Mouse (Mus musculus): ENCODE data around the gene Atp1b3. TPM values are rescaled to one million over a fixed set of nuclear protein-coding genes. Genes with fewer than 3 reads are reported as not detected.
"Not testable (repeated sequence)": the region's sequence is repeated elsewhere in the genome, so short reads cannot be mapped to it uniquely, and the experiment has no call there.

Gene Atp1b3
- total RNA-seq, 4 experiments from 2014 or later = 95.9 to 111 (median 103) TPM

DNA sequence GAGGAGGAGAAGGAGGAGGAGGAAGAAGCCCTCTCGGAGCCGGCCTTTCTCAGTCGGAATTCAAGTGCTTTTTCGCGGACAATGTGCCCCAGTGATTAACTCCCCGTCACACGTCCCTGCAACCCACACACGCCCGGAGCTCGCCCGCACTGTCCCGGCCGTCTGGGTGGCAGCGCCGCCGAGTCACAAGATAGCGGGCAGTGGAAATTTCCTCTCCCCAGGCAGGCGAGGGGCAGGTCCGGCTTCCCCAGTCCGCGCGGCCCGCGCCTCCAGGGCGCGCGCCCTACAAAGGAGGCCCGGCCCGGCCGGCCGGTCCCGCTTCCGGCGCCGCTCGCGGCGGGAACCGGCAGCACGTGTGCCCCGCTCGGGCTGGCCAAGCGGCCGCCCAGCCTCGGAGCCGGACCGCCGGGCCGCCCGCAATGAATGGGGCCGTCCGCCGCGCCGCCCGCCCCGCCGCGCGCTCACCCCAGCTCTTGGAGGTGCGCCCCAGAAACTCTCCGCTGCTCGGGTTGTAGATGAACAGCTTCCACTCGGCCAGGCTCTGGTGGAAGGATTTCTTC lies 581 bp downstream of the Atp1b3 start:
- peak; percentile 30 to 52 for DNase-seq (ENCODE audit: low spot score in 2 of 2)

- no peak for DNase-seq (ENCODE audit: low spot score in 2 of 2)
These were observed 4.2 kb downstream of the Atp1b3 start for GRCm38 (mm10) chr9:96360056-96360455.

- DNase-seq (ENCODE audit: low spot score in 2 of 2) = no peak
These were observed 10.4 kb downstream of the Atp1b3 start for GRCm38 (mm10) chr9:96353799-96354198.

GRCm38 (mm10) chr9:96353121-96353769 lies 11.0 kb downstream of the Atp1b3 start:
- DNase-seq (ENCODE audit: low spot score in 2 of 2) = no peak

DNA sequence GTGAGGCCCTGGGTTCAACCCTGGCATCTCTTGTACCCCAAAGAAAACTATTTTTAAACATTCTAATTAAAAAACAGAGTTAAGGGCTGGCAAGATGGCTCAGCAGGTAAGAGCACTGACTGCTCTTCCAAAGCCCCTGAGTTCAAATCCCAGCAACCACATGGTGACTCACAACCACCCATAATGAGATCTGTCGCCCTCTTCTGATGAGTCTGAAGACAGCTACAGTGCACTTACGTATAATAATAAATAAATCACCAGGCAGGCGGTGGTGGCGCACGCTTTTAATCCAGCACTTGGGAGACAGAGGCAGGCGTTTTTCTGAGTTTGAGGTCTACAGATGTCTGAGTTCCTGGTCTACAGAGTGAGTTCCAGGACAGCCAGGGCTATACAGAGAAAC lies 12.5 kb downstream of the Atp1b3 start:
- DNase-seq (ENCODE audit: low spot score in 2 of 2) = not testable (repeated sequence)

- DNase-seq (ENCODE audit: low spot score in 2 of 2) = no peak
These were observed 13.8 kb downstream of the Atp1b3 start for GRCm38 (mm10) chr9:96350476-96350875.

- DNase-seq (ENCODE audit: low spot score in 2 of 2) = peak in 1 of 2 experiments; percentile 55
These were observed 14.2 kb downstream of the Atp1b3 start for GRCm38 (mm10) chr9:96350010-96350409.

DNA sequence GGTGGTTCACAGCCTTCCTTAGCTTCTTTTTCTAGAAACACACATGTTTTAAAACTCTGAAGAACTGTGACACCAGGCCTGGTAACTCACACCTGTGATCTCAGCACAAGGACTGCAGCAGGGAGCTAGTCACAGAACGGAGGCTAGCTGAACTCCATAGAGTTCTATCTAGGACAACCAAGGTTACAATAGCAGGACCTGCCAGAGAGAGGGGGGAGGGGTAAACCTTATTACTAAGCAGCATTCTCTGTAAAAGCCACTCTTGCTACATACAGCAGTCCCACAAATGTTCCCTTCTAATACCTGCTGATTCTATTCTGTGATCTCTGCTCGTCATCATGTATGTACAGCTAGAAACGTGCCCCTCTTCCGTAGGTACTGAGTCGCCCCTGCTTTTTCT lies 15.4 kb downstream of the Atp1b3 start:
- no peak for DNase-seq (ENCODE audit: low spot score in 2 of 2)

- no peak for DNase-seq (ENCODE audit: low spot score in 2 of 2)
These were observed 18.5 kb downstream of the Atp1b3 start for GRCm38 (mm10) chr9:96345750-96346149.

DNA sequence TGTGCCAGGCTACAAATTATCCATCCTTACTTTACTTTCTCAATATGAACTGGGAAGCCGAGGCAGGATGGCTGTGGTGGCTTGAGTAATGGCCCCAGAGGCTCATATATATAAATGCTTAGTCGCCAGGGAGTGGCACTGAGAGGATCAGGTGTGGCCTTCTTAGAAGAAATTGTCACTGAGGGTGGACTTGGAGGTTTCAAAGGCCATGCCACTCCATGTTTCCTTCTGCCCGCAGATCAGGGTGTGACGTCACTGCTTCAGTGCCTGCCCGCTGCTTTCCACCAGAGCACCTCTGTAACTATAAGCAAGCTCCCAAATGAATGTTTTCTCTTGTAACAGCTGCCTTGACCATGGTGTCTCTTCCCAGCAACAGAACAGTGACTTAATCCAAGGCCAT lies 33.1 kb downstream of the Atp1b3 start:
- DNase-seq (ENCODE audit: low spot score in 2 of 2) = no peak

DNA sequence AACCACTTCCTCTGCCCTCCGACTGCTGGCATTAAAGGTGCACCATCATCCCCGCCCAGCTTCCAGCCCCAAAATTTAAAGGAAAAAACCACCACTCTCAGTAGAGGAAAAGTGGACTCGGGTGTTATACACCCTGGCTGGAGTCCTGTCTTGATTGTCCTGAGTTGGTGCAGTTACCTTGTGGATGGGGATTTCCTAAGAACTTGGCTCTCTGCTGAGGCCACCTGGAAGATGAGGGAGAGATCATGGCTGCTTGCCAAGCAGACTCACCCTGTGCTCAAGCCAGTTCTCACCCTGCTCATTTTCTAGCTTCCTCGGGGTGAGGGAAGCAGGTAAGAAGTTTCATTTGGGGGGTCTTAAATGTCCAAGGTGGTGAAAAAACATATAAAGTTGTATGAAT lies 36.0 kb downstream of the Atp1b3 start:
- DNase-seq (ENCODE audit: low spot score in 2 of 2) = no peak

- no peak for DNase-seq (ENCODE audit: low spot score in 2 of 2)
These were observed 37.7 kb downstream of the Atp1b3 start for GRCm38 (mm10) chr9:96326496-96326923.

GRCm38 (mm10) chr9:96324502-96324901 lies 39.7 kb downstream of the Atp1b3 start:
- DNase-seq (ENCODE audit: low spot score in 2 of 2) = no peak

DNA sequence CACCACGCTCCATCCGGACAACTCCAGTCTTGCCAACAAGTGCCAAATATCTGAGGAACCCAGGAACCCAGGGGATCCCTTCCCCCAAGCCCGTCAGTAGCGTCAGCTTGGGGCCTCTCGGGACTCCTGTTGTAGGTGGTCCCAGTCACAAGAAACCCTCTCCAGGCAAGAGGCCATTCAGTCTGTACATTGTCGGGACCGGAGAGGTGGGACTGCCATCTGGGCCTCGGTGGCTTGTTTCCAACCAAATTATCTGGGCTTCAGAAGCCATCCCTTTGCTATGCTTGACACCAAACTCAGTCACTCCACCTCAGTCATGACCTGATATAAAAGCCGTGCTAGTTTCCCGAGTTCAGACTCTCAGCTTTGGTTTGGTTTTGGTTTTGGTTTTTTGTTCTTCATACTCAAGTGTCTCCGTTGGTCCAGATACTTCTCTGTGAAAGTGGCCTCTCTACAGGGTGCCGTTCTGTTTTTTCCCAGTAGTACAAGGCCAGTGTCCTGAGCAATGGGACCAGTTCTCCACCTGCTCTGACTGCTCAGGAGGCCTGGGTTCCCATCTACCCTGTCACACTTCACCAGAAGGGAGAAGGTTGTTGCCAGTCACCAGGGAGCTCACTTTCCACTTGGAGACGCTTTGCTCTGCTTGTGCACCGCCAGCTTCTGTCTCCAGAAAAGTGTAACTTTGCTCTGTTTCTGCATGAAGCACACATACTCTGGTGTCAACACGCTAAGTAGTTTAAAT lies 41.7 kb downstream of the Atp1b3 start:
- DNase-seq (ENCODE audit: low spot score in 2 of 2) = no peak

DNA sequence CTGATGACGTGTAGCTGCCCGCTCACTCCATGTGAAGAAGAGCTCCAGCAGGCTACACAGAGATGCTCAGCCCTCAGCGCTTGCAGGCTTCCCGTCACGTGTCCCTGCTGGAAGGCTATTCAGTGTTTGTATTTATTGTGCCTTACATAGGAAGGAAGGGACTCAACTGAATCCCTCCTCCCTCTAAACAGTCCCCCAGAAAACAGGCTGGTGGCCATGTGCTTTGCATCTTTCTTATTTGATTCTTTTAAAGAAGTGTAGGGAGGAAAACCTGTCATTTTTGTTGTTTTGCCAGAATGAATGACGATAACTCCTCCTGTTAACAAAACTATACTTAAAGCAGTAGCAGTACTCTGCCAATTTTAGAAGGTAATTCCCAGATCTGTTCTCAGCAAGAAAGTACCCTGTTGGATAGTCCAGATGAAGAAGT lies 43.7 kb downstream of the Atp1b3 start:
- DNase-seq (ENCODE audit: low spot score in 2 of 2) = no peak

GRCm38 (mm10) chr9:96319333-96319732 lies 44.9 kb downstream of the Atp1b3 start:
- no peak for DNase-seq (ENCODE audit: low spot score in 2 of 2)

GRCm38 (mm10) chr9:96312074-96312473 lies 52.2 kb downstream of the Atp1b3 start:
- no peak for DNase-seq (ENCODE audit: low spot score in 2 of 2)

DNA sequence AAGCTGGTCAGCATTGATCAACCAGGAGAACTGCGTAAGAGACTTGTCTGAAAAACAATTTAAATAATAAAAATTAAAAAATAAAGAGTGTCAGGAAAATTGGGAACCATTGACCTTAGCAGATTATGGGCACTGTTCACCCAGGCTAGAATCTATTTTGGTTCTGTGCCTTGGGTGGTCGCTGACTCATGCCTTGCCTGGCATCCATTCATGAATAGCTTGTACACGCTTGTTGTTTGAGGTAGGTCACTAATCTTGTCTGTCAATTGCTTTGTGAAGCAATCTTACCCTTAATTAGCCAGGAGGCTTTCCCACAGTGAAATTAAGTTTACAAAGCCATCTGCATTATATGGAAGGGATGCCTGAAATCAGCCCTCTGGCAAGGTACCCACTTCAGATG lies 55.4 kb downstream of the Atp1b3 start:
- DNase-seq (ENCODE audit: low spot score in 2 of 2) = no peak

- no peak for DNase-seq (ENCODE audit: low spot score in 2 of 2)
These were observed 64.8 kb downstream of the Atp1b3 start for GRCm38 (mm10) chr9:96299324-96300008.

- DNase-seq (ENCODE audit: low spot score in 2 of 2) = no peak
These were observed 72.1 kb downstream of the Atp1b3 start for GRCm38 (mm10) chr9:96292144-96292543.

DNA sequence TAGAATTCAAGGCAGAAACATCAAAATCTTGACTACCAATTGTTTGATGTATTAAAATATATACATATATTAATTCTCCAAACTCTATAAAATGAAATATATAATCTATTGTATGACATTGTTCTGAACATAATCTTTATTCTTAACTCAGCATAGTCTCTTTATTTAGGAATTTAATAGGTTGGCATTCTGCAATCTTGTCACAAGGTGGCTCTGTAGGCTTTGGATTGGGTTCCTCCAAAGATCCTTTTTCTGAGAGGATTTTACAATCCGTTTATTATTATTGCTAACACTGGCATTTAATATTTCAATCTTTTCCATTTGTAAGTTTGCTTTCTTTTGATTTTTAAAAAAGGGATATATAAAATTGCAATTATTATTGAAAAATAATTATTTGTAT lies 79.3 kb downstream of the Atp1b3 start:
- no peak for DNase-seq (ENCODE audit: low spot score in 2 of 2)
